Mouse (Mus musculus): Measurements from ENCODE around the gene Ap1b1.

GRCm38 (mm10) chr11:4984249-4984648 is 2.4 kb upstream of the Ap1b1 start:
- TF ChIP-seq POLR2A (IDR thresholded peaks at IDR 0.05; ENCODE audit: control insufficient read depth, extremely low read depth, insufficient read depth, low read length, poor library complexity) (no peak), CTCF (IDR thresholded peaks at IDR 0.05; ENCODE audit: borderline replicate concordance, control insufficient read depth, extremely low read depth, insufficient read depth, low read length, poor library complexity) (no peak)

Measured in thymus, adult 2 months (tissue).